Mouse (Mus musculus) small intestine, adult 2 months (tissue): ENCODE measurements at regions not wholly inside any gene's neighbourhood (a gene's known extent, or its start where the extent isn't known, plus 50 kb on each side); places are given as distances from the start of the nearest gene placed in this dataset.

Source experiments
- CTCF ChIP-seq: fragments of 200-500 bp; IDR thresholded peaks from 2 replicates; pipeline ENCODE4 v1.5.1; 2012; ENCODE audit warnings: low read depth, mild to moderate bottlenecking, control low read depth, inconsistent platforms, low read length, moderate library complexity, mixed read lengths; ENCODE audit not compliant: insufficient replicate concordance, insufficient read length; ENCODE audit errors: extremely low read depth
- POLR2A ChIP-seq: fragments of 200-500 bp; IDR thresholded peaks from 2 replicates; pipeline ENCODE4 v1.6.1; 2012; ENCODE audit warnings: low read depth, mild to moderate bottlenecking, control low read depth, inconsistent platforms, low read length, moderate library complexity

DNA sequence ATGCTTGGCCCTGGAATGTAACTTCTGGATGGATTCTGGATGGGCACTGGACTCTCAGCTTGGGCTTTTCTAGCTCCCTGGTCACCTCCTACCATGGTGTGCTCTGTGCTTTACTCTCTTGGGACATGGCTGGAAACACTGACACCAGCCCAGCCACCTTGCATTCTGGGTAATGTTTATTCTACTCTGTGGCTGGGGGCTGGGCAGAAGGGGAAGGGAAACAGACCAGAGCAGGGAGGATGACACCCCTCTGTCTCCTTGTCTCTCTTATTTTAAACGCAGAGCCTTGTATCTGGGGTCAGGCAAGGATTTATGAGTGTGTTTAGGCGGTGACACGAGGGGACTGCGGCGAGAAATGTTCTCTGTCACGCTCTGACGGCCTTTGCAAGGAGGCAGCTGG is 151.5 kb upstream of the Zc3h12a start:
- TF ChIP-seq POLR2A (no peak), CTCF (no peak)
